Mouse (Mus musculus) liver, embryonic 11.5 days (tissue): Measurements from ENCODE around the gene H2-K1. TPM values are rescaled to one million over a fixed set of nuclear protein-coding genes. Genes with fewer than 3 reads are reported as not detected.

Experiments
- ATAC-seq: fragments of 200-750 bp; cut with Nextera tagmentation; replicated peaks from 2 replicates; pipeline ENCODE4 v1.8.0; 2017; ENCODE audit warnings: moderate number of reproducible peaks, mild to moderate bottlenecking, moderate TSS enrichment, moderate library complexity; ENCODE audit not compliant: low FRiP score
- DNase-seq: peaks from one replicate; pipeline ENCODE4 v3.0.0-alpha.2; 2017; ENCODE audit warnings: low spot score
- H3K27ac ChIP-seq: fragments of 300-500 bp; sonication (generic); 2 replicates; pipeline ENCODE4 v1.5.1; 2014; ENCODE audit warnings: mild to moderate bottlenecking, low read depth, low read length, control low read depth
- H3K27me3 ChIP-seq: fragments of 300-500 bp; sonication (generic); replicated peaks from 2 replicates; pipeline ENCODE4 v1.6.1; 2014; ENCODE audit warnings: low read length, mixed read lengths; ENCODE audit not compliant: control insufficient read depth, insufficient read depth
- H3K36me3 ChIP-seq: fragments of 300-500 bp; sonication (generic); 2 replicates; pipeline ENCODE4 v1.6.1; 2014; ENCODE audit warnings: mild to moderate bottlenecking, low read length, moderate library complexity, mixed read lengths; ENCODE audit not compliant: control insufficient read depth, insufficient read depth
- H3K4me1 ChIP-seq: fragments of 300-500 bp; sonication (generic); replicated peaks from 2 replicates; pipeline ENCODE4 v1.6.1; 2014; ENCODE audit warnings: low read length, mixed read lengths; ENCODE audit not compliant: control insufficient read depth, insufficient read depth
- H3K4me2 ChIP-seq: fragments of 300-500 bp; sonication (generic); 2 replicates; pipeline ENCODE4 v1.6.1; 2014; ENCODE audit warnings: mild to moderate bottlenecking, control low read depth, moderate library complexity
- H3K4me3 ChIP-seq: fragments of 300-500 bp; sonication (generic); 2 replicates; pipeline ENCODE4 v1.5.1; 2014; ENCODE audit warnings: low read depth, low read length, control low read depth
- H3K9ac ChIP-seq: fragments of 300-500 bp; sonication (generic); 2 replicates; pipeline ENCODE4 v1.6.1; 2014; ENCODE audit warnings: low read depth, low read length, control low read depth
- H3K9me3 ChIP-seq: fragments of 300-500 bp; sonication (generic); 2 replicates; pipeline ENCODE4 v1.6.1; 2016; ENCODE audit warnings: low read length, inconsistent platforms, mixed read lengths; ENCODE audit not compliant: control insufficient read depth
- WGBS: fragments of 180-500 bp; shearing (Covaris S2); extraction: QIAGEN DNeasy Blood & Tissue Kit; methylation state at CpG from one replicate; pipeline ENCODE4 v1.1.7; 2014; 5-methylcytosine and 5-hydroxymethylcytosine counted together
- polyA plus RNA-seq: library from polyadenylated mRNA; unstranded; fragments of >200 nt; fragmentation: Nextera tagmentation; extraction: Ambion mirVana; gene quantifications from 2 replicates; pipeline ENCODE4 v1.2.1, GENCODE M21; 2014

H2-K1 gene
- polyA plus RNA-seq = 82.7 and 84.9 TPM in 2 replicates

DNA sequence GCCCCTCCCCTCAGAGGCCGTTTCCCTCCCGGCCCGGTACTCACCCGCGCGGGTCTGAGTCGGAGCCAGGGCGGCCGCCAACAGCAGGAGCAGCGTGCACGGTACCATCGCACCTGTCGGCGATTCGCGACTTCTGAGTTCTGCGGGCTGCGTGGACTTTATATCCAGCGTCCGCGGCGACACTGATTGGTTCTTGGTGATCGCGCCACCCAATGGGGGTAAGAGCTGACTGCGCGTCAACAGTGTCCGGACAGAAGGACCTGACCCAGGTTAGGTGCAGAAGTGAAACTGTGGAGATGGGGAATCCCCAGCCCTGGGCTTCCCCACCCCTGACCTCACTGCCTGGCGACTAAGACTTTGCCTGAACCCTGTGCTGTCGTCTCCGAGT is at the start of gene H2-K1:
TSS of gene H2-K1 (minus strand) at position 198 of the 388 bp plus-strand sequence.
- H3K4me2 ChIP-seq = peak within 1 kb of the TSS; percentile 98
- H3K4me3 ChIP-seq = peak within 1 kb of the TSS; percentile 69
- no peaks in the 10 kb centered on the region for H3K36me3 ChIP-seq
- H3K27me3 ChIP-seq = peaks cover 16% of the 10 kb centered on the region
- no peak within 1 kb of the TSS; the same call in 1 of the 2 replicates for H3K27ac ChIP-seq
- H3K4me1 ChIP-seq = peaks cover 5% of the 10 kb centered on the region; the same call in 1 of the 2 replicates
- no peaks in the 10 kb centered on the region for H3K9me3 ChIP-seq
- ATAC-seq (peak; percentile 84), DNase-seq (peak; percentile 74)
- WGBS = under 1% methylated on average over 30 of the region's 30 CpGs
- peak within 1 kb of the TSS; percentile 66 for H3K9ac ChIP-seq

DNA sequence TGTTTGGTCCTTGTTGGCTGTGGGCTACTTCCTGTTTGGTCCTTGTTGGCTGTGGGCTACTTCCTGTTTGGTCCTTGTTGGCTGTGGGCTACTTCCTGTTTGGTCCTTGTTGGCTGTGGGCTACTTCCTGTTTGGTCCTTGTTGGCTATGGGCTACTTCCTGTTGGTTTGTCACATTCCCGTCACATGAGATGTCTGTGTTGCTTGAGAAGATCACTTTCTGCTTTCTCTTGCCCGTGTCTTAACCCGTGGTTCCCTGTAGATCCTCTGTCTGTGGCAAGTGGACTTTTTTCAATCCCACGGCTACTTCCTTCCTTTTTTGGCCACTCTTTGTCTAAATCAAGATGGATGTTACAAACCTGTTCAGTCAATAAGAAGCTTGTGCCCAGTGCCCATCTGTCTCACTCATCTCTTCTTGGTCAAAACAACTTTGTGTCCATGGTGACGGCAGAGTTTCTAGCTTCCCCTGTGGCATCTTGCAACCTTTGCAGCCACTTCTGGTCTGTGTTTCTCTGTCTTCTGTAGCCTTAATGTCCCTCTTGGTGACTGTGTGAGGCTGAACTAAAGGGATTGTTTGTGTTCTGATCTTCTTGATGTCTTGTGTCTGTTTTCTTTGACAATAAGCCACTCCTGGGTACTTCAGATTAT is 47.4 kb upstream of the H2-K1 start:
- H3K9ac ChIP-seq = no peak overlapping the region
- no peak overlapping the region for H3K4me2 ChIP-seq
- H3K9me3 ChIP-seq = peaks cover 8% of the 10 kb centered on the region; the same call in 1 of the 2 replicates
- DNase-seq (no peak), ATAC-seq (no peak)
- WGBS = 64% methylated on average over 5 of the region's 5 CpGs
- H3K36me3 ChIP-seq = no peaks in the 10 kb centered on the region
- no peaks in the 10 kb centered on the region; the same call in 1 of the 2 replicates for H3K27me3 ChIP-seq
- no peak overlapping the region for H3K27ac ChIP-seq
- H3K4me3 ChIP-seq = no peak overlapping the region
- H3K4me1 ChIP-seq = no peaks in the 10 kb centered on the region

DNA sequence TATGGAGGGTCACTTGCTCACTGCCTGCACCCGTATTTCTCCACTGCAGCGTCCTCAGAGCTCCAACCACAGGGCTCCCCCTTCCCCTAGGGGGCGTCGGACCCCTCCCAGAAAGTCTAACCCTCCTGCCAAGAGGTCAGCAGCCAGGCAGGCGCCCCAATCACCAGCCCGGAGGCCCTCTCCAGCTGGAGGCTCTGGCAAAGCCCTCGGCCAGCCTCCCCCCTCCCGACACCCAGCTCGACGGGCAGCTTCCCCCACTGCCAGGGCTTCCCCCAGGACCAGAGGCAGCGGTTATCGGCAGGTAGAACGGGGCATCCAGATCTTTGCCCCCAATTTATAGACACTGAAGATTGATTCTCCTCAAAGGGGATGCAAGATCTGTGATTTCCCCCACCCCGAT is 45.8 kb upstream of the H2-K1 start:
- WGBS = 73% methylated on average over 14 of the region's 14 CpGs
- H3K4me3 ChIP-seq = no peak overlapping the region
- no peak for ATAC-seq
- peaks cover 7% of the 10 kb centered on the region for H3K27me3 ChIP-seq
- H3K36me3 ChIP-seq = no peaks in the 10 kb centered on the region
- H3K4me2 ChIP-seq = no peak overlapping the region
- no peaks in the 10 kb centered on the region; the same call in 1 of the 2 replicates for H3K4me1 ChIP-seq
- no peak for DNase-seq
- no peak overlapping the region for H3K27ac ChIP-seq
- H3K9me3 ChIP-seq = peaks cover 8% of the 10 kb centered on the region; the same call in 1 of the 2 replicates
- H3K9ac ChIP-seq = no peak overlapping the region

DNA sequence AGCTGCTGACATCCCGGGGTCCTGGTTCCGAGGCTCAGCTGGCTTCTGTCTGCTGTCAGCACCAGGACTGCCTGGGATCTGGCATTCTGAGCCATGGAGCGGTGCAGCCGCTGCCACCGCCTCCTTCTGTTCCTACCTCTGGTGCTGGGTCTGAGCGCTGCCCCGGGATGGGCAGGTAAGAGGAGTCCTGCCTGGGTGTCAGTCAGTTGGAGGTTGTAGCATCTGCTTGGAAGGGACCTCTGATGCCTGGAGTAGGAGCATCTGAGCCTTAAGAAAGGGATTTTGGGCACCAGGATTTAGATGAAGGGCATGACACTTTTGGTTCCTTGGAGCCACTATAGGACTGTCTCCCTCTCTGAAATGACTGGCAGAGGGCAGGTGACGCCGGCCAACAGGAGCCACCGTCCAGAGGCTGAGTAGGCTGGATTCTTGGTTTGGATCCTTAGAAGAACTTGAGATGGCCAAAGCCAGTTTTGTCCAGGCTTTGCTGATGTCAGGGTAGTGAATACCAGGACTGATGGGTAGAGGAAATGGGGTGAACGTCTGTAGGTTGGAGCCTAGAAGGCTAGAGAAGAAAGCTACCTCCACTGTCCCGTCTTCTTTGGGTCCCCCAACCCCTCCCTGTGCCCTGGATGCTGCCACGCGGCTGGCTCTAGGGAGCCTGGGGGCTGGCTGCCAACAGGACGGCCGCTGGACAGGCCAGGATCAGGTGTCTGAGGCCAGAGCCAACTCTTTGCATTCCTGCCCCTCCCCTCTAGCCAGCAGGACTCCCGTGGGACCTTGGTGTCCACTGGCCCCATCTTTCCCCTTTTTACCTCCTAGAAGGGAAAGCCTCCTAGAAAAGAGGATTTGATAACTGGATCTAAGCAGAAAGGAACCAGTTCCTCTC is 39.7 kb upstream of the H2-K1 start:
- Histone ChIP-seq H3K9me3 (no peaks in the 10 kb centered on the region), H3K4me2 (no peak overlapping the region), H3K9ac (no peak overlapping the region), H3K27me3 (peaks cover 18% of the 10 kb centered on the region), H3K27ac (no peak overlapping the region), H3K4me1 (peaks cover 16% of the 10 kb centered on the region), H3K36me3 (peaks cover 15% of the 10 kb centered on the region), H3K4me3 (no peak overlapping the region)
- DNase-seq (no peak), ATAC-seq (no peak)
- WGBS = 33% methylated on average over 17 of the region's 17 CpGs

DNA sequence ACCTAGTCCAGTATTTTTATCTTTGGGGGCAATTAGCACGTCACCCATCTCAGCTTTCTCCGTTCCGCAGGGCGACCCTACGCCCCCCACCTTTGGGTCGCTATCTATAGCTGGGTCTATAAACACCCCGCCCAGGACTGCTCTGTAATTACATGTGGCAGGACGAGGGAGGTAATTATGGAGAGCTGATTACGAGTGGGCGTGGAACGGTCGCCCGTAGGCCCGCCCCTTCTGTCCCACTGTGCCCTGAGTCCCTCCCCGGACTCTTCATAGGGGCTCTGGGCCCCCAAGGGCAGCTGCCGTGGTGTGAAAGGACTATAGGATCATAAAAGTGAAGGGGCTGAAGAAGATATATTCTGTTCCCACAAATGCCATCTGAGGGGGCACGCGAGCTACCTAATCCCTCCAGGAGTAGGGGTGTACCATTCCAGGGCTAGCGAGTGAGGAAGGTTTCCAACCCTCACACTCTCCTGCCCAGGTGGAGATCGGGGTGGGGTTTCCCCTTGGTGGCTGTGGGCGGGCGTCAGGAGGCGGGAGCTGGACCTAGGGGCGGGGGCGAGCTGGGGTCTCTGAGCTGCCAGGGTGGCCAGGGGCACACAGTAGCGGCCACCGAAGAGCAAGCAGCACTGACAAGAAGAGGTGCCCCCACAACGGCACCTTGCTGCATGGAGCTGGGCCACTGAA is 38.9 kb upstream of the H2-K1 start, which contains the start of gene Col11a2:
TSS of gene Col11a2 (plus strand) at position 560 of the 684 bp plus-strand sequence.
- Histone ChIP-seq H3K4me2 (peak within 1 kb of the TSS; percentile 41), H3K27me3 (peaks cover 18% of the 10 kb centered on the region), H3K9ac (no peak within 1 kb of the TSS), H3K4me3 (no peak within 1 kb of the TSS; the same call in 1 of the 2 replicates), H3K27ac (no peak within 1 kb of the TSS), H3K4me1 (peaks cover 16% of the 10 kb centered on the region), H3K9me3 (no peaks in the 10 kb centered on the region), H3K36me3 (peaks cover 18% of the 10 kb centered on the region)
- ATAC-seq (peak; percentile 37; the same call in 1 of the 2 replicates), DNase-seq (no peak)
- WGBS = 9% methylated on average over 28 of the region's 28 CpGs

DNA sequence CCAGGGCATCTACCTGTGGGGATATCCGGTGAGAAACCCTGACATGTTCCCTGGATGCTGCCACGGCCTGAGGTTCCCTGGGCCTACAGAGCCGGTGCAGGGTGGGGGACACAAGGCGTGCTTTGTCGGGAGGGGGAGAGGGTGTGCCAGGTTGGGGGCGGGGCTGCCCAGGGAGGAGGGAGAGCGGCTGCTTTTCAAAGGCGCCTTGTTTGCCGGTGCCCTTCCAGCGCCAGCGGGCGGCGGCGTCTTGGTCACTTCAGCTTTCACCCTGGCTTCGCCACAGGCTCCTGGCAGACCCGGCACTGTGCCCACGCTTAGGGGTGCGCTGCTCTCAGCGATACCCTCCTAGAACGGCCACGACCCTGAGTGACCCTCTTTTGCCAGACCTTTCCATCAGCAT is 38.3 kb upstream of the H2-K1 start:
- H3K27ac ChIP-seq = no peak overlapping the region
- H3K4me2 ChIP-seq = peak overlapping the region; percentile 41
- peaks cover 18% of the 10 kb centered on the region for H3K36me3 ChIP-seq
- no peak overlapping the region for H3K9ac ChIP-seq
- H3K9me3 ChIP-seq = no peaks in the 10 kb centered on the region
- no peak overlapping the region; the same call in 1 of the 2 replicates for H3K4me3 ChIP-seq
- ATAC-seq (no peak), DNase-seq (no peak)
- H3K27me3 ChIP-seq = peaks cover 18% of the 10 kb centered on the region
- WGBS = 24% methylated on average over 18 of the region's 21 CpGs
- peaks cover 17% of the 10 kb centered on the region for H3K4me1 ChIP-seq

DNA sequence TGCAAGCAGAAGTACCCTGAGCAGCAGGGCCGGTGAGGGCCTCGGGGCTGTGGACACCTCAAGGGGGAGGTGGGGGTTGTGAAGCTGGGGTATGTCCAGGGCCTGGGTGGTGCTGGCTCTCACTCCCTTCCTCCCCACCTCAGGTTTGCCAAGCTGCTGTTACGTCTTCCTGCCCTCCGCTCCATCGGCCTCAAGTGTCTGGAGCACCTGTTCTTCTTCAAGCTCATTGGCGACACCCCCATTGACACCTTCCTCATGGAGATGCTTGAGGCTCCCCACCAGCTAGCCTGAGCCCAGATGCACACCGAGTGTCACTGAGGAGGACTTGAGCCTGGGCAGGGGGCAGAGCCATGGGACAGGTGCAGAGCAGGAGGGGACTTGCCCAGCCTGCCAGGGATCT is 37.1 kb upstream of the H2-K1 start:
- H3K9ac ChIP-seq = no peak overlapping the region
- WGBS = 93% methylated on average over 7 of the region's 7 CpGs
- H3K36me3 ChIP-seq = peaks cover 18% of the 10 kb centered on the region
- H3K4me2 ChIP-seq = no peak overlapping the region
- no peak for ATAC-seq
- H3K27ac ChIP-seq = no peak overlapping the region
- H3K9me3 ChIP-seq = no peaks in the 10 kb centered on the region
- DNase-seq = no peak
- peaks cover 16% of the 10 kb centered on the region for H3K27me3 ChIP-seq
- no peak overlapping the region for H3K4me3 ChIP-seq
- peaks cover 26% of the 10 kb centered on the region for H3K4me1 ChIP-seq

DNA sequence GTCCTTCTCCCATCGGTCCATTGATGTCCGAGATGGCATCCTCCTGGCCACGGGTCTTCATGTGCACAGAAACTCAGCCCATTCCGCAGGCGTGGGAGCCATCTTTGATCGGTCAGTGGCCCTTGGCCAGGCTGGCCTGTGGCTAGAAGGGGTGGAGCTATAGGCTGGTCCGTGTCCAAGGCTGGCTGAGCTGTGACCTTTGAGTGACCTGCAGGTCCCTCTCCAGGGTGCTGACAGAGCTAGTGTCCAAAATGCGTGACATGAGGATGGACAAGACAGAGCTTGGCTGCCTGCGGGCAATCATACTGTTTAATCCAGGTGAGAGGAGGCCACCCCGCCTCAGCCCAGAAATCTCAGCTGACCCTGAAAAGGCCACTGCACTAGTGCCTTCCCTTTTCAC is 36.5 kb upstream of the H2-K1 start:
- H3K4me2 ChIP-seq = no peak overlapping the region
- 77% methylated on average over 10 of the region's 10 CpGs for WGBS
- no peak overlapping the region for H3K4me3 ChIP-seq
- ATAC-seq (no peak), DNase-seq (no peak)
- no peak overlapping the region for H3K9ac ChIP-seq
- H3K36me3 ChIP-seq = peaks cover 18% of the 10 kb centered on the region
- H3K9me3 ChIP-seq = no peaks in the 10 kb centered on the region
- H3K27me3 ChIP-seq = peaks cover 11% of the 10 kb centered on the region
- H3K4me1 ChIP-seq = peaks cover 26% of the 10 kb centered on the region
- H3K27ac ChIP-seq = no peak overlapping the region
